Mouse (Mus musculus) testis, adult 2 months (tissue): ENCODE measurements around the gene Pdcl2.

Experiments used
- CTCF ChIP-seq: fragments of 200-500 bp; IDR thresholded peaks from 2 replicates; pipeline ENCODE4 v1.5.1; 2012; ENCODE audit warnings: low read depth, mild to moderate bottlenecking, inconsistent platforms, low read length, moderate library complexity; ENCODE audit not compliant: control insufficient read depth, insufficient read depth, insufficient replicate concordance
- POLR2A ChIP-seq: fragments of 200-500 bp; IDR thresholded peaks from 2 replicates; pipeline ENCODE4 v1.6.1; 2012; ENCODE audit warnings: low read depth, mild to moderate bottlenecking, inconsistent platforms, low read length, moderate library complexity; ENCODE audit not compliant: control insufficient read depth

DNA sequence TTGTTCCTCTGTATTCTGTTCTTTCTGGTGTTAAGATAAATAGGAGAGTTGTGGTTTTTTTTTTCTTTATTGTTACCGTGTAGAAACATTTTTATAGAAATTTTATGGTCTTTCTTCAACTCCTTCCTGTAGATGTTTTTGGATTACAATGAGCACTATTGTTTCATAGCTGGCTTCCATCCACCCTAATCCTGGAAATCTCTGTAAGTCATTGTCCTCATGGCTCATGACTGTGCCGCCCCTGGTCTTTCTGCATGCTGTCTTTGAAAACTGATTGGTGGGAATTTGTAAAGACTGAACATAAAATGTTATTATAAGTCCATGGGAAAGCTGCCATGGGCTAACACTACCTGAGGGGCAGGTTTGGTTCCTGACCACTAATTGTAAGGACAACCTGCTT, 3.7 kb downstream of the Pdcl2 start:
- no peak for TF ChIP-seq CTCF
- no peak for TF ChIP-seq POLR2A
